Mouse (Mus musculus): ENCODE data around the gene Calhm4.

DNA sequence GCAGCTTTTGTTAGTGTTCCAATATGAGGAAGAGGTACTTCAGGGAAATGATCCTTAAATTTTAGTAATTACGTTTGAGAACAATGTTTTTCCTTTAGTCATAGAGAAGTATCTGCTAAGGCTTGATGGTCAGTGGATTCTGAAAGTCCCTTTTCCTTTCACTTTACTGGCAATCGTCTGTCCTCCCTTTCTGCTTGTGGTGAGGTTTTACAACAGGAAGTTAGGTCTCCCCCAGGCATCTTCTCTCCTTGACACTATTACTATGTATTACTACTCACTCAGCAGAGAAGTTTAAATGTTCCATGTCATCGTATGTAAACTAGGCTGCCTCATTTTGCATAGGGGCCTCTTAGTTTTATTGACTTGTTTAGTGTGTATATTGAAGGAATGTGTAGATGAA is 45.4 kb upstream of the Calhm4 start:
- TF ChIP-seq CTCF (IDR thresholded peaks at IDR 0.05; ENCODE audit: low read depth, low read length) (no peak), POLR2A (IDR thresholded peaks at IDR 0.05; ENCODE audit: borderline replicate concordance, low read depth, low read length) (no peak)
